Mouse (Mus musculus) heart, embryonic 15.5 days (tissue): ENCODE measurements around the gene Serpinb6b. TPM values are rescaled to one million over a fixed set of nuclear protein-coding genes. Genes with fewer than 3 reads are reported as not detected.

ENCODE experiments used
- ATAC-seq: fragments of 200-750 bp; cut with Nextera tagmentation; replicated peaks from 2 replicates; pipeline ENCODE4 v1.8.0; 2017; ENCODE audit warnings: low read depth, moderate TSS enrichment; ENCODE audit not compliant: insufficient number of reproducible peaks, insufficient read depth, low FRiP score
- H3K27ac ChIP-seq: fragments of 300-500 bp; sonication (generic); 2 replicates; pipeline ENCODE4 v1.5.1; 2015; ENCODE audit warnings: mild to moderate bottlenecking, inconsistent platforms
- H3K27me3 ChIP-seq: fragments of 300-500 bp; sonication (generic); 2 replicates; pipeline ENCODE4 v1.6.1; 2015; ENCODE audit warnings: inconsistent platforms
- H3K36me3 ChIP-seq: fragments of 300-500 bp; sonication (generic); 2 replicates; pipeline ENCODE4 v1.6.1; 2015; ENCODE audit warnings: mild to moderate bottlenecking, inconsistent platforms
- H3K4me1 ChIP-seq: fragments of 300-500 bp; sonication (generic); replicated peaks from 2 replicates; pipeline ENCODE4 v1.6.1; 2015; ENCODE audit warnings: inconsistent platforms
- H3K4me2 ChIP-seq: fragments of 300-500 bp; sonication (generic); 2 replicates; pipeline ENCODE4 v1.6.1; 2015; ENCODE audit warnings: inconsistent platforms, mild to moderate bottlenecking, moderate library complexity
- H3K4me3 ChIP-seq: fragments of 300-500 bp; sonication (generic); 2 replicates; pipeline ENCODE4 v1.5.1; 2015; ENCODE audit warnings: mild to moderate bottlenecking, inconsistent platforms
- H3K9ac ChIP-seq: fragments of 300-500 bp; sonication (generic); 2 replicates; pipeline ENCODE4 v1.6.1; 2015; ENCODE audit warnings: mild to moderate bottlenecking, inconsistent platforms
- H3K9me3 ChIP-seq: fragments of 300-500 bp; sonication (generic); replicated peaks from 2 replicates; pipeline ENCODE4 v1.6.1; 2016; ENCODE audit warnings: inconsistent platforms
- WGBS: fragments of 180-500 bp; shearing (Covaris S2); methylation state at CpG from one replicate; pipeline ENCODE4 v1.1.7; 2015; ENCODE audit warnings: mixed read lengths; 5-methylcytosine and 5-hydroxymethylcytosine counted together
- polyA plus RNA-seq: library from polyadenylated mRNA; unstranded; fragments of >200 nt; fragmentation: Nextera tagmentation; extraction: Ambion mirVana; gene quantifications from 2 replicates; pipeline ENCODE4 v1.2.1, GENCODE M21; 2015

Gene Serpinb6b
- polyA plus RNA-seq, 1 experiment from 2014 or later: 20.6 TPM

- no peak overlapping the region for H3K9ac ChIP-seq
- H3K4me3 ChIP-seq: no peak overlapping the region
- H3K27ac ChIP-seq: no peak overlapping the region
- H3K9me3 ChIP-seq: no peaks in the 10 kb centered on the region
- H3K27me3 ChIP-seq: no peaks in the 10 kb centered on the region
- ATAC-seq: no peak
- no peaks in the 10 kb centered on the region for H3K36me3 ChIP-seq
- H3K4me2 ChIP-seq: no peak overlapping the region
- 76% methylated on average over 4 of the region's 4 CpGs for WGBS
- H3K4me1 ChIP-seq: no peaks in the 10 kb centered on the region
Observed at GRCm38 (mm10) chr13:32982556-32983042, 17.6 kb downstream of the Serpinb6b start.

- no peaks in the 10 kb centered on the region for H3K9me3 ChIP-seq
- no peak overlapping the region for H3K9ac ChIP-seq
Observed at GRCm38 (mm10) chr13:32986256-32986655, 21.2 kb downstream of the Serpinb6b start.

GRCm38 (mm10) chr13:32993152-32993893 is 28.3 kb downstream of the Serpinb6b start:
- Histone ChIP-seq H3K36me3 (no peaks in the 10 kb centered on the region), H3K9me3 (no peaks in the 10 kb centered on the region), H3K4me1 (peaks cover 7% of the 10 kb centered on the region), H3K4me3 (no peak overlapping the region), H3K27ac (peak overlapping the region; percentile 35), H3K9ac (no peak overlapping the region; the same call in 1 of the 2 replicates), H3K4me2 (0 out of 2 replicates have a peak overlapping the region, but pooled peaks have one; percentile 13), H3K27me3 (no peaks in the 10 kb centered on the region)
- no peak for ATAC-seq
- WGBS: 40% methylated on average over 10 of the region's 10 CpGs

More at GRCm38 (mm10) chr13:32986256-32986655, 21.2 kb downstream of the Serpinb6b start:
- no peak overlapping the region for H3K4me2 ChIP-seq
- ATAC-seq: no peak
- H3K36me3 ChIP-seq: no peaks in the 10 kb centered on the region
- H3K27ac ChIP-seq: no peak overlapping the region
- no peaks in the 10 kb centered on the region for H3K4me1 ChIP-seq
- no peaks in the 10 kb centered on the region for H3K27me3 ChIP-seq
- H3K4me3 ChIP-seq: no peak overlapping the region

- no peak for ATAC-seq
- no peak overlapping the region for H3K4me2 ChIP-seq
- no peaks in the 10 kb centered on the region for H3K27me3 ChIP-seq
- no peaks in the 10 kb centered on the region for H3K9me3 ChIP-seq
- H3K36me3 ChIP-seq: no peaks in the 10 kb centered on the region
- WGBS: 73% methylated on average over 2 of the region's 2 CpGs
- H3K27ac ChIP-seq: peak overlapping the region; percentile 35
- no peak overlapping the region for H3K4me3 ChIP-seq
- no peak overlapping the region for H3K9ac ChIP-seq
- peaks cover 7% of the 10 kb centered on the region for H3K4me1 ChIP-seq
Observed at GRCm38 (mm10) chr13:32993894-32994242, 28.9 kb downstream of the Serpinb6b start.

- Histone ChIP-seq H3K4me2 (no peak overlapping the region), H3K27ac (no peak overlapping the region), H3K4me3 (no peak overlapping the region), H3K27me3 (no peaks in the 10 kb centered on the region), H3K36me3 (no peaks in the 10 kb centered on the region), H3K9ac (no peak overlapping the region), H3K4me1 (peaks cover 7% of the 10 kb centered on the region), H3K9me3 (no peaks in the 10 kb centered on the region)
- ATAC-seq: no peak
- 67% methylated on average over 4 of the region's 4 CpGs for WGBS
Observed at GRCm38 (mm10) chr13:32995051-32995450, 30.0 kb downstream of the Serpinb6b start.

- Histone ChIP-seq H3K4me3 (no peak overlapping the region), H3K9me3 (no peaks in the 10 kb centered on the region), H3K36me3 (no peaks in the 10 kb centered on the region), H3K4me2 (no peak overlapping the region), H3K27me3 (no peaks in the 10 kb centered on the region), H3K4me1 (0 out of 2 replicates have a peak, but pooled peaks cover 14% of the 10 kb centered on the region), H3K9ac (no peak overlapping the region), H3K27ac (no peak overlapping the region)
- ATAC-seq: no peak
- WGBS: 88% methylated on average over 5 of the region's 5 CpGs
Observed at GRCm38 (mm10) chr13:33001341-33001740, 36.3 kb downstream of the Serpinb6b start.

GRCm38 (mm10) chr13:33002950-33003349 is 37.9 kb downstream of the Serpinb6b start, which contains the start of gene Serpinb9:
Serpinb9 (plus strand) TSS chr13:33003250.
- 89% methylated on average over 3 of the region's 3 CpGs for WGBS
- Histone ChIP-seq H3K4me3 (peak within 1 kb of the TSS; percentile 50), H3K9me3 (no peaks in the 10 kb centered on the region), H3K4me1 (0 out of 2 replicates have a peak, but pooled peaks cover 14% of the 10 kb centered on the region), H3K27ac (peak within 1 kb of the TSS; percentile 90), H3K27me3 (no peaks in the 10 kb centered on the region), H3K9ac (peak within 1 kb of the TSS; percentile 59), H3K4me2 (peak within 1 kb of the TSS; percentile 70), H3K36me3 (no peaks in the 10 kb centered on the region)
- no peak for ATAC-seq

GRCm38 (mm10) chr13:33003523-33004413 is 38.8 kb downstream of the Serpinb6b start:
- peak overlapping the region; percentile 70 for H3K4me2 ChIP-seq
- 53% methylated on average over 9 of the region's 9 CpGs for WGBS
- H3K9me3 ChIP-seq: no peaks in the 10 kb centered on the region
- H3K9ac ChIP-seq: peak overlapping the region; percentile 59
- H3K36me3 ChIP-seq: no peaks in the 10 kb centered on the region
- ATAC-seq: no peak
- H3K27ac ChIP-seq: peak overlapping the region; percentile 90
- H3K4me1 ChIP-seq: 0 out of 2 replicates have a peak, but pooled peaks cover 14% of the 10 kb centered on the region
- peak overlapping the region; percentile 50 for H3K4me3 ChIP-seq
- no peaks in the 10 kb centered on the region for H3K27me3 ChIP-seq

- peak overlapping the region; percentile 50 for H3K4me3 ChIP-seq
- whole genome bisulfite sequencing: 12% methylated on average over 12 of the region's 12 CpGs
- H3K36me3 ChIP-seq: no peaks in the 10 kb centered on the region
- H3K27me3 ChIP-seq: no peaks in the 10 kb centered on the region
- 0 out of 2 replicates have a peak, but pooled peaks cover 14% of the 10 kb centered on the region for H3K4me1 ChIP-seq
- H3K27ac ChIP-seq: peak overlapping the region; percentile 90
- H3K9ac ChIP-seq: peak overlapping the region; percentile 59
- peak; percentile 86 for ATAC-seq
- peak overlapping the region; percentile 70 for H3K4me2 ChIP-seq
- H3K9me3 ChIP-seq: no peaks in the 10 kb centered on the region
Observed at GRCm38 (mm10) chr13:33004414-33005105, 39.6 kb downstream of the Serpinb6b start.

GRCm38 (mm10) chr13:33005501-33006075 is 40.6 kb downstream of the Serpinb6b start:
- no peaks in the 10 kb centered on the region for H3K27me3 ChIP-seq
- ATAC-seq: no peak
- H3K4me1 ChIP-seq: 0 out of 2 replicates have a peak, but pooled peaks cover 14% of the 10 kb centered on the region
- H3K9me3 ChIP-seq: no peaks in the 10 kb centered on the region
- H3K27ac ChIP-seq: 0 out of 2 replicates have a peak overlapping the region, but pooled peaks have one; percentile 90
- no peak overlapping the region for H3K4me3 ChIP-seq
- peak overlapping the region; percentile 70 for H3K4me2 ChIP-seq
- WGBS: 59% methylated on average over 2 of the region's 2 CpGs
- H3K36me3 ChIP-seq: no peaks in the 10 kb centered on the region
- 0 out of 2 replicates have a peak overlapping the region, but pooled peaks have one; percentile 6 for H3K9ac ChIP-seq
